Mouse (Mus musculus) testis, adult 2 months (tissue): Measurements from ENCODE around the gene Ghrh.

Source experiments
- CTCF ChIP-seq: fragments of 200-500 bp; IDR thresholded peaks from 2 replicates; pipeline ENCODE4 v1.5.1; 2012; ENCODE audit warnings: low read depth, mild to moderate bottlenecking, inconsistent platforms, low read length, moderate library complexity; ENCODE audit not compliant: control insufficient read depth, insufficient read depth, insufficient replicate concordance
- POLR2A ChIP-seq: fragments of 200-500 bp; IDR thresholded peaks from 2 replicates; pipeline ENCODE4 v1.6.1; 2012; ENCODE audit warnings: low read depth, mild to moderate bottlenecking, inconsistent platforms, low read length, moderate library complexity; ENCODE audit not compliant: control insufficient read depth

DNA sequence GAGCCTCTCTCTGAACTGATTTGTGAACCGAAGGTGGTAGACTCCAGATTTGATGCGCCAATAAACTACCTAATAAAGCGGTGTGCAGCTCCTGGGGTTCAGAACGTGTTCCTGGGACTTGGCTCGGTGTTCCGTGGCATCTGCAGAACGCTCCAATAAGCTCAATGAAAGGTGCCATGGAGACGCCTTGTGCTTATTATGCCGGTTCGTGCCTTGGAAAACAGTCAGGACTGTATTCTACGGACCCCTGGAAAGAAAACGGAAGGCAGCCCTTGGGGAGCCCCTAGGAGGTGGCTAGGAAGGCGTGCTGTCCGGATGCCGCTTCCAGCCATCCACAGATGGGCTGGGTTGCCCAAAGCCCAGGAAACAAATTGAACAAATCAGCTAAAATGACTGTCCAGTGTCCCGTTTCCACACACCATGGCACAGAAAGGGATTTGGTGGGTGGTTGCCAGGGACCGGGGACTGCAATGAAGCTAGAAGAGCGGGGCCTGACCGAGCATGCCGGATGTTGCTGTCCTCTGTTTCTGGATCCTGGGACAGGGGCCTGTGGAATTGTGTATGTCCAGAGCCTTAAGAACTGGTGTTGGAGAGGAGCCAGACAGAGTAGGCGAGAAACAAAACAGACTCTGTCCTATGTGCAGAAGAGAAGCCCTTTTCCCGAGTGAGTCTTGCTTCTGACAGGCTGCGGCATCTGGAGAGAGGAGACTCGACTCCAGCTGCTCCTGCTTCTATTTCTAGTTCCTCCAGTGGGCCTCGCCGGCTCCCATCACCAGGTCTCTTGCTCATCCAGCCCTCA is at the start of gene Ghrh:
- no peak for TF ChIP-seq CTCF
- no peak for TF ChIP-seq POLR2A
